Mouse (Mus musculus) heart, adult 2 months (tissue): ENCODE measurements at regions not wholly inside any gene's neighbourhood (a gene's known extent, or its start where the extent isn't known, plus 50 kb on each side); places are given as distances from the start of the nearest gene placed in this dataset.

Experiments
- DNase-seq, 2 experiments: peaks; one replicate each; pipeline ENCODE4 v3.0.0; 2021
- H3K27ac ChIP-seq: fragments of 200-600 bp; 2 replicates; pipeline ENCODE4 v1.8.1; 2022
- H3K27me3 ChIP-seq: fragments of 200-500 bp; 2 replicates; pipeline ENCODE4 v1.6.1; 2012; ENCODE audit warnings: mild to moderate bottlenecking, low read length, inconsistent platforms, mixed read lengths; ENCODE audit not compliant: control insufficient read depth, insufficient read depth
- H3K36me3 ChIP-seq: fragments of 200-500 bp; 2 replicates; pipeline ENCODE4 v1.6.1; 2012; ENCODE audit warnings: low read length, inconsistent platforms; ENCODE audit not compliant: control insufficient read depth, insufficient read depth
- H3K4me1 ChIP-seq: fragments of 200-500 bp; 2 replicates; pipeline ENCODE4 v1.6.1; 2011; ENCODE audit warnings: low read length; ENCODE audit not compliant: control insufficient read depth, insufficient read depth
- H3K4me3 ChIP-seq: fragments of 200-600 bp; 2 replicates; pipeline ENCODE4 v1.8.1; 2022
- H3K79me2 ChIP-seq: fragments of 200-500 bp; replicated peaks from 2 replicates; pipeline ENCODE4 v1.6.1; 2012; ENCODE audit warnings: mild to moderate bottlenecking, inconsistent platforms, low read length, moderate library complexity, mixed read lengths; ENCODE audit not compliant: control insufficient read depth, insufficient read depth
- H3K9ac ChIP-seq: fragments of 200-500 bp; 2 replicates; pipeline ENCODE4 v1.6.1; 2012; ENCODE audit warnings: low read depth, mild to moderate bottlenecking, control low read depth, inconsistent platforms, low read length, mixed read lengths
- CTCF ChIP-seq: fragments of 200-600 bp; IDR thresholded peaks from 2 replicates; pipeline ENCODE4 v1.8.1; 2022; ENCODE audit warnings: antibody characterized with exemption, mild to moderate bottlenecking, moderate library complexity
- EP300 ChIP-seq: fragments of 200-500 bp; IDR thresholded peaks from 2 replicates; pipeline ENCODE4 v1.6.1; 2011; ENCODE audit warnings: low read depth, low read length, control low read depth; ENCODE audit not compliant: insufficient read depth
- POLR2A ChIP-seq: fragments of 200-500 bp; IDR thresholded peaks from 2 replicates; pipeline ENCODE4 v1.6.1; 2011; ENCODE audit warnings: mild to moderate bottlenecking, low read depth, low read length, control low read depth; ENCODE audit not compliant: insufficient read depth
- WGBS: fragments of 180-500 bp; shearing (Covaris S2); methylation state at CpG from one replicate; pipeline ENCODE4 v1.1.7; 2018; 5-methylcytosine and 5-hydroxymethylcytosine counted together
- intact Hi-C: fragments of 180-260 bp; cut with DNase I; formaldehyde crosslinking; loops from one replicate; pipeline ENCODE4 v1.15.1; 2025

GRCm38 (mm10) chr6:127251671-127251985 is 99.6 kb upstream of the Ccnd2 start:
- no peaks in the 10 kb centered on the region for H3K79me2 ChIP-seq
- no peaks in the 10 kb centered on the region for H3K36me3 ChIP-seq
- H3K4me1 ChIP-seq, result no peaks in the 10 kb centered on the region
- intact Hi-C loops, result no loop called here
- no peak for DNase-seq
- no peaks in the 10 kb centered on the region for H3K27me3 ChIP-seq
- H3K27ac ChIP-seq, result no peak overlapping the region
- H3K9ac ChIP-seq, result no peak overlapping the region
- TF ChIP-seq EP300 (no peak), CTCF (no peak), POLR2A (no peak)
- H3K4me3 ChIP-seq, result no peak overlapping the region
- 16% methylated on average over 5 of the region's 5 CpGs for WGBS

- intact Hi-C loops, result no loop called here
- no peak for TF ChIP-seq POLR2A
- no peak for TF ChIP-seq EP300
- no peak for TF ChIP-seq CTCF
- no peaks in the 10 kb centered on the region for H3K36me3 ChIP-seq
- no peak for DNase-seq
- H3K79me2 ChIP-seq, result no peaks in the 10 kb centered on the region
- no peak overlapping the region for H3K9ac ChIP-seq
- H3K4me3 ChIP-seq, result no peak overlapping the region
- no peaks in the 10 kb centered on the region for H3K4me1 ChIP-seq
- no peak overlapping the region for H3K27ac ChIP-seq
- WGBS, result 32% methylated on average over 3 of the region's 3 CpGs
- no peaks in the 10 kb centered on the region for H3K27me3 ChIP-seq
These were observed 100.2 kb upstream of the Ccnd2 start for GRCm38 (mm10) chr6:127252000-127252721.

GRCm38 (mm10) chr6:127253935-127254334 is 101.9 kb upstream of the Ccnd2 start:
- intact Hi-C loops, result no loop called here
- Histone ChIP-seq H3K9ac (no peak overlapping the region), H3K36me3 (no peaks in the 10 kb centered on the region), H3K27ac (no peak overlapping the region), H3K4me1 (no peaks in the 10 kb centered on the region), H3K27me3 (no peaks in the 10 kb centered on the region), H3K4me3 (no peak overlapping the region), H3K79me2 (no peaks in the 10 kb centered on the region)
- TF ChIP-seq EP300, result no peak
- no peak for TF ChIP-seq POLR2A
- TF ChIP-seq CTCF, result no peak
- peak in 1 of 2 experiments; percentile 48 for DNase-seq
- 51% methylated on average over 3 of the region's 3 CpGs for WGBS

GRCm38 (mm10) chr6:127263903-127264680 is 112.1 kb upstream of the Ccnd2 start:
- no peak overlapping the region for H3K27ac ChIP-seq
- no peak overlapping the region for H3K9ac ChIP-seq
- no peaks in the 10 kb centered on the region; the same call in 1 of the 2 replicates for H3K4me1 ChIP-seq
- TF ChIP-seq POLR2A (no peak), CTCF (no peak), EP300 (no peak)
- no peaks in the 10 kb centered on the region for H3K79me2 ChIP-seq
- H3K36me3 ChIP-seq, result no peaks in the 10 kb centered on the region
- no peak for DNase-seq
- H3K27me3 ChIP-seq, result no peaks in the 10 kb centered on the region
- intact Hi-C loops, result no loop called here
- no peak overlapping the region for H3K4me3 ChIP-seq
- 66% methylated on average over 5 of the region's 5 CpGs for WGBS

- H3K4me1 ChIP-seq, result no peaks in the 10 kb centered on the region; the same call in 1 of the 2 replicates
- H3K36me3 ChIP-seq, result no peaks in the 10 kb centered on the region
- no peak overlapping the region for H3K4me3 ChIP-seq
- 71% methylated on average over 9 of the region's 9 CpGs for WGBS
- no peak overlapping the region for H3K27ac ChIP-seq
- intact Hi-C loops, result no loop called here
- no peaks in the 10 kb centered on the region for H3K79me2 ChIP-seq
- TF ChIP-seq EP300, result no peak
- TF ChIP-seq POLR2A, result no peak
- TF ChIP-seq CTCF, result no peak
- H3K9ac ChIP-seq, result no peak overlapping the region
- no peak for DNase-seq
- H3K27me3 ChIP-seq, result no peaks in the 10 kb centered on the region
These were observed 113.2 kb upstream of the Ccnd2 start for GRCm38 (mm10) chr6:127265063-127265775.
